Mouse (Mus musculus): ENCODE data around the gene Rab36.

- TF ChIP-seq CTCF (IDR thresholded peaks at IDR 0.05; ENCODE audit: insufficient read depth, low read depth, low read length): no peak
- TF ChIP-seq POLR2A (IDR thresholded peaks at IDR 0.05; ENCODE audit: insufficient read depth, low read depth, low read length): no peak
Observed at GRCm38 (mm10) chr10:75068624-75069328, 31.9 kb downstream of the Rab36 start.
